Mouse (Mus musculus): ENCODE measurements around the gene Stoml1. TPM values are rescaled to one million over a fixed set of nuclear protein-coding genes. Genes with fewer than 3 reads are reported as not detected.

Gene Stoml1
- total and polyA plus RNA-seq, 3 experiments = 35.4 to 40.7 (median 35.4) TPM

GRCm38 (mm10) chr9:58241780-58242485, 11.0 kb upstream of the Stoml1 start:
- H3K4me1 ChIP-seq (ENCODE audit: control insufficient read depth in 1 of 2, insufficient read depth in 2 of 2) = peaks cover 19 to 56% of the 10 kb centered on the region in 2 experiments

GRCm38 (mm10) chr9:58242696-58243095, 10.3 kb upstream of the Stoml1 start:
- no peak for DNase-seq (ENCODE audit: extremely low read depth)
- TF ChIP-seq ETS1 (conservative IDR thresholded peaks at IDR 0.05; ENCODE audit: low read depth, low read length) (no peak), NRF1 (IDR thresholded peaks at IDR 0.05; ENCODE audit: low read depth, low read length) (no peak), BHLHE40 (IDR thresholded peaks at IDR 0.05; ENCODE audit: low read depth, low read length) (no peak), GABPA (IDR thresholded peaks at IDR 0.05; ENCODE audit: insufficient replicate concordance, low read depth, low read length) (no peak), RCOR1 (conservative IDR thresholded peaks at IDR 0.05; ENCODE audit: low read depth, low read length) (no peak), KAT2A (IDR thresholded peaks at IDR 0.05; ENCODE audit: insufficient replicate concordance, low read length) (no peak), ELF1 (IDR thresholded peaks at IDR 0.05; ENCODE audit: low read depth, low read length) (no peak), CHD1 (IDR thresholded peaks at IDR 0.05; ENCODE audit: low read depth, low read length) (no peak), TBP (conservative IDR thresholded peaks at IDR 0.05; ENCODE audit: low read depth, low read length) (no peak), SMC3 (IDR thresholded peaks at IDR 0.05; ENCODE audit: low read depth, low read length) (no peak), POLR2AphosphoS2 (IDR thresholded peaks at IDR 0.05; ENCODE audit: low read depth, low read length) (no peak), PAX5 (IDR thresholded peaks at IDR 0.05; ENCODE audit: low read length) (no peak), USF2 (conservative IDR thresholded peaks at IDR 0.05; ENCODE audit: low read depth, low read length) (no peak), UBTF (IDR thresholded peaks at IDR 0.05; ENCODE audit: low read depth, low read length) (no peak), POLR2A (IDR thresholded peaks at IDR 0.05; ENCODE audit: low read depth, low read length) (no peak), IRF4 (IDR thresholded peaks at IDR 0.05; ENCODE audit: low read depth, low read length) (no peak), MAFK (IDR thresholded peaks at IDR 0.05; ENCODE audit: insufficient replicate concordance, low read length) (no peak)

More at GRCm38 (mm10) chr9:58241780-58242485, 11.0 kb upstream of the Stoml1 start:
- Histone ChIP-seq H3K9ac (ENCODE audit: insufficient read depth, low read depth) (peak overlapping the region; percentile 50), H3K79me2 (replicated peaks; ENCODE audit: control insufficient read depth, extremely low read depth, insufficient read depth, poor library complexity, severe bottlenecking) (peaks cover 54% of the 10 kb centered on the region), H3K9me3 (replicated peaks; ENCODE audit: low read length) (no peaks in the 10 kb centered on the region), H3K4me2 (ENCODE audit: insufficient read depth, low read depth, poor library complexity, severe bottlenecking) (peak overlapping the region; percentile 48; the same call in 1 of the 2 replicates), H3K27me3 (replicated peaks) (no peaks in the 10 kb centered on the region), H3K36me3 (replicated peaks in 1 of 2; ENCODE audit: control insufficient read depth in 1 of 2, insufficient read depth in 1 of 2, low read length in 1 of 2) (peaks cover 22 to 68% of the 10 kb centered on the region in 2 experiments), H3K4me3 (replicated peaks in 1 of 3; ENCODE audit: low read depth in 2 of 3, low read length in 2 of 3, poor library complexity in 1 of 3) (no peak overlapping the region), H3K27ac (ENCODE audit: insufficient read depth, low read depth) (no peak overlapping the region; the same call in 1 of the 2 replicates)
- in situ Hi-C loops (cut with MboI; ENCODE audit: low pct_ligation_motif_present, low pct_unique_long_range_greater_than_20kb, low sequenced_read_pairs) = no loop called here
- dilution Hi-C loops (cut with MboI; ENCODE audit: extremely low pct_ligation_motif_present, extremely low pct_unique_long_range_greater_than_20kb, low sequenced_read_pairs) = no loop called here
- no peak for DNase-seq (ENCODE audit: extremely low read depth)
- no peak for TF ChIP-seq MAFK (IDR thresholded peaks at IDR 0.05; ENCODE audit: insufficient replicate concordance, low read length)
- no peak for TF ChIP-seq MXI1 (IDR thresholded peaks at IDR 0.05; ENCODE audit: low read depth, low read length)

More at GRCm38 (mm10) chr9:58242696-58243095, 10.3 kb upstream of the Stoml1 start:
- Histone ChIP-seq H3K27ac (ENCODE audit: insufficient read depth, low read depth) (no peak overlapping the region; the same call in 1 of the 2 replicates), H3K4me3 (replicated peaks in 1 of 3; ENCODE audit: low read depth in 2 of 3, low read length in 2 of 3, poor library complexity in 1 of 3) (no peak overlapping the region), H3K27me3 (replicated peaks) (no peaks in the 10 kb centered on the region), H3K79me2 (replicated peaks; ENCODE audit: control insufficient read depth, extremely low read depth, insufficient read depth, poor library complexity, severe bottlenecking) (peaks cover 59% of the 10 kb centered on the region), H3K9me3 (replicated peaks; ENCODE audit: low read length) (no peaks in the 10 kb centered on the region), H3K4me2 (ENCODE audit: insufficient read depth, low read depth, poor library complexity, severe bottlenecking) (peak overlapping the region; percentile 55; the same call in 1 of the 2 replicates), H3K36me3 (replicated peaks in 1 of 2; ENCODE audit: control insufficient read depth in 1 of 2, insufficient read depth in 1 of 2, low read length in 1 of 2) (peaks cover 22 to 61% of the 10 kb centered on the region in 2 experiments), H3K9ac (ENCODE audit: insufficient read depth, low read depth) (no peak overlapping the region), H3K4me1 (ENCODE audit: control insufficient read depth in 1 of 2, insufficient read depth in 2 of 2) (peaks cover 19 to 56% of the 10 kb centered on the region in 2 experiments)
- dilution Hi-C loops (cut with MboI; ENCODE audit: extremely low pct_ligation_motif_present, extremely low pct_unique_long_range_greater_than_20kb, low sequenced_read_pairs) (no loop called here), in situ Hi-C loops (cut with MboI; ENCODE audit: low pct_ligation_motif_present, low pct_unique_long_range_greater_than_20kb, low sequenced_read_pairs) (no loop called here)
